Mouse (Mus musculus): ENCODE results near the gene Mcm5.

Mcm5 gene

GRCm38 (mm10) chr8:75109236-75109967 is at the start of gene Mcm5:
TSS of gene Mcm5 (plus strand) at chr8:75109569.
- peak; percentile 99 for DNase-seq

GRCm38 (mm10) chr8:75060022-75060421 is 49.3 kb upstream of the Mcm5 start:
- DNase-seq: no peak

GRCm38 (mm10) chr8:75060815-75061214 is 48.6 kb upstream of the Mcm5 start:
- no peak for DNase-seq

GRCm38 (mm10) chr8:75063290-75063689 is 46.1 kb upstream of the Mcm5 start:
- DNase-seq: no peak

- DNase-seq: peak; percentile 24
Observed at GRCm38 (mm10) chr8:75064790-75065189, 44.6 kb upstream of the Mcm5 start.

GRCm38 (mm10) chr8:75067287-75067686 is 42.1 kb upstream of the Mcm5 start:
- no peak for DNase-seq

GRCm38 (mm10) chr8:75070297-75070696 is 39.1 kb upstream of the Mcm5 start:
- no peak for DNase-seq

- DNase-seq: peak; percentile 78
Observed at GRCm38 (mm10) chr8:75071627-75072346, 37.6 kb upstream of the Mcm5 start.

- DNase-seq: no peak
Observed at GRCm38 (mm10) chr8:75074876-75075275, 34.5 kb upstream of the Mcm5 start.

GRCm38 (mm10) chr8:75078215-75078614 is 31.2 kb upstream of the Mcm5 start:
- DNase-seq: no peak

GRCm38 (mm10) chr8:75078851-75079250 is 30.5 kb upstream of the Mcm5 start:
- DNase-seq: no peak

- DNase-seq: no peak
Observed at GRCm38 (mm10) chr8:75081364-75082040, 27.9 kb upstream of the Mcm5 start.

GRCm38 (mm10) chr8:75082181-75082805 is 27.1 kb upstream of the Mcm5 start:
- DNase-seq: no peak

GRCm38 (mm10) chr8:75083846-75084245 is 25.5 kb upstream of the Mcm5 start:
- DNase-seq: peak; percentile 88

GRCm38 (mm10) chr8:75084382-75085064 is 24.8 kb upstream of the Mcm5 start:
- DNase-seq: no peak

- no peak for DNase-seq
Observed at GRCm38 (mm10) chr8:75086002-75086401, 23.4 kb upstream of the Mcm5 start.

- no peak for DNase-seq
Observed at GRCm38 (mm10) chr8:75087127-75087526, 22.2 kb upstream of the Mcm5 start.

GRCm38 (mm10) chr8:75088989-75089881 is 20.1 kb upstream of the Mcm5 start:
- peak; percentile 82 for DNase-seq

GRCm38 (mm10) chr8:75090781-75091365 is 18.5 kb upstream of the Mcm5 start:
- no peak for DNase-seq

- peak; percentile 92 for DNase-seq
Observed at GRCm38 (mm10) chr8:75093399-75094156, 15.8 kb upstream of the Mcm5 start, which contains the start of gene Hmox1. TSS of gene Hmox1 (plus strand) at chr8:75093621.

Measured in right cerebral cortex, adult 18-20 months (tissue).